Mouse (Mus musculus): ENCODE data around the gene Kctd3. TPM values are rescaled to one million over a fixed set of nuclear protein-coding genes. Genes with fewer than 3 reads are reported as not detected.

The Kctd3 gene
- polyA plus RNA-seq, 1 experiment from 2014 or later = 34.0 TPM

DNA sequence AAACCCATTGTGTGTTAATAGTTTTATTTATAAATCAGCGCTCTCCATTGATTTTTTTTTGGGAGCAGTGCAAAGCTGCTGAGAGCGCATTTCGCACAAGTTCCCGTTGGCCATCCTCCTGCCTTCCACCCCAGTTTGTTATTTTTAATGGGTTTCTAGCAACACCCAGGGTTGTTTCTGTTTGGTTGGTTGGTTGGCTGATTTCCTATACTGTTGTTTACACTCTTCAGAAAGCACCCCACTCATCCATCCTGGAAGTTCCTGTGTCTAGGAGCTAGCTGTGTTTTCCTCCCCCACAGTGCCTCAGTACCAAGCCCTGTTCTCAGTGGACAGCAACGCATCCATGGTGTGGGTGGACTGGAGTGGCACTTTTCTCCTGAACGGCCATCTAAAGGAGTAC is 56.5 kb downstream of the Kctd3 start:
- Histone ChIP-seq H3K4me2 (ENCODE audit: low read length) (no peak overlapping the region), H3K4me3 (ENCODE audit: low read depth, low read length) (no peak overlapping the region), H3K27ac (ENCODE audit: low read depth, low read length) (no peak overlapping the region), H3K27me3 (replicated peaks; ENCODE audit: control insufficient read depth, insufficient read depth, low read length) (no peaks in the 10 kb centered on the region), H3K36me3 (ENCODE audit: control insufficient read depth, insufficient read depth, low read length) (no peaks in the 10 kb centered on the region), H3K9me3 (replicated peaks; ENCODE audit: control insufficient read depth, low read length) (no peaks in the 10 kb centered on the region), H3K4me1 (ENCODE audit: control insufficient read depth, insufficient read depth, low read length) (no peaks in the 10 kb centered on the region; the same call in 1 of the 2 replicates), H3K9ac (ENCODE audit: low read length) (no peak overlapping the region)
- 95% methylated on average over 6 of the region's 6 CpGs for WGBS
- ATAC-seq (no peak), DNase-seq (ENCODE audit: low spot score) (no peak)

DNA sequence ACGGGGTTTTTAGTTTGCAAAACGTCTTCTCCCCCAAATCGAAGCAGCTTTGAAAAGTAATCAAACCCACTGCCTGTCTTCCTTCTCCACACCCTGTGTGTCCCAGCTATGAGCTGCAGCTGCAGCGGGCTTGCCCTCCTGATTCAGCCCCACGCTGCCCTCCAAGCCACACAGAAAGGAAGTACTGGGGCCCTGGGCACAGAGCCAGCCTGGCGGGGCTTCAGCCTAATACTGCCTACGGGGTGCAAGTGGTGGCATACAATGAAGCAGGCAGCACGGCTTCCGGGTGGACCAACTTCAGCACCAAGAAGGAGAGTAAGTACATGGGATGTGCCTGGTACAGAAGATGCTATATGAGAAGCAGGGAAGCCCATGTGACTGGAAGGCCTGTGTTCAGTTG is 59.4 kb downstream of the Kctd3 start:
- H3K4me3 ChIP-seq (ENCODE audit: low read depth, low read length) = no peak overlapping the region
- ATAC-seq = peak; percentile 63

DNA sequence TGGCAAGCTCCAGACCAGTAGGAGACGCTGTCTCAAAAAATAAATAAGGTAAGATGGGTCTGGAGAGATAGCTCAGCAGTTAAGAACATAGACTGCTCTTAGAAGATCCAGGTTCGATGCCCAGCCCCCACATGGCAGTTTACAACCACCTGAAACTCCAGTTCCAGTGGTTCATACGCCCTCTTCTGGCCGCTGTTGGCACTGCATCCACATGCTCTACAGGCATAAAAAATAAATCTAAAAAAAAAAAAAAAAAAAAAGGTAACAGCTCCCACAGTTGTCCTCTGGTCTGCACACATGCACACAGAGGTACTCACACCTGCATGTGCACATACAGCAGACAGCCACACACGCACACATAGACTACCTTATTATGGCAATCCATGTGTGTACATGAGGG is 59.8 kb downstream of the Kctd3 start:
- WGBS = 65% methylated on average over 5 of the region's 5 CpGs
- Histone ChIP-seq H3K4me2 (ENCODE audit: low read length) (no peak overlapping the region), H3K4me1 (ENCODE audit: control insufficient read depth, insufficient read depth, low read length) (no peaks in the 10 kb centered on the region; the same call in 1 of the 2 replicates), H3K27me3 (replicated peaks; ENCODE audit: control insufficient read depth, insufficient read depth, low read length) (no peaks in the 10 kb centered on the region), H3K9ac (ENCODE audit: low read length) (no peak overlapping the region), H3K4me3 (ENCODE audit: low read depth, low read length) (no peak overlapping the region), H3K36me3 (ENCODE audit: control insufficient read depth, insufficient read depth, low read length) (no peaks in the 10 kb centered on the region), H3K9me3 (replicated peaks; ENCODE audit: control insufficient read depth, low read length) (no peaks in the 10 kb centered on the region), H3K27ac (ENCODE audit: low read depth, low read length) (no peak overlapping the region)
- ATAC-seq = no peak
- peak; percentile 13 for DNase-seq (ENCODE audit: low spot score)

More for the DNA sequence above, 59.4 kb downstream of the Kctd3 start:
- Histone ChIP-seq H3K9ac (ENCODE audit: low read length) (no peak overlapping the region), H3K4me1 (ENCODE audit: control insufficient read depth, insufficient read depth, low read length) (no peaks in the 10 kb centered on the region; the same call in 1 of the 2 replicates), H3K36me3 (ENCODE audit: control insufficient read depth, insufficient read depth, low read length) (no peaks in the 10 kb centered on the region), H3K27me3 (replicated peaks; ENCODE audit: control insufficient read depth, insufficient read depth, low read length) (no peaks in the 10 kb centered on the region), H3K27ac (ENCODE audit: low read depth, low read length) (no peak overlapping the region), H3K9me3 (replicated peaks; ENCODE audit: control insufficient read depth, low read length) (no peaks in the 10 kb centered on the region), H3K4me2 (ENCODE audit: low read length) (no peak overlapping the region)
- WGBS = 48% methylated on average over 9 of the region's 9 CpGs
- peak; percentile 47 for DNase-seq (ENCODE audit: low spot score)

DNA sequence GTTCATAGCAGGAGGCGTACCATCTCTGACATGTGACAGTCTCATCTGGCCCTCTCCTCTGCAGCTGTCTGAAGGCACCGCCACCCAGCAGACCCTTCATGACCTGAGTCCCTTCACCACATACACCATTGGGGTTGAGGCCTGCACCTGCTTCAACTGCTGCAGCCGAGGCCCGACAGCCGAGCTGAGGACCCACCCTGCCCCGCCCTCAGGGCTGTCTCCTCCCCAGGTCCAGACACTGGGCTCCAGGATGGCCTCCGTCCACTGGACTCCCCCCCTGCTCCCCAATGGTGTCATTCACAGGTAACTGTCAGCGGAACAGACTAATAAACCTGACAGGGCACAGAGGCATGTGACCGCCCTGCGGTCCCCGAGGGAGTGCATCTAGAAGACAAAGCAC is 60.8 kb downstream of the Kctd3 start:
- Histone ChIP-seq H3K36me3 (ENCODE audit: control insufficient read depth, insufficient read depth, low read length) (no peaks in the 10 kb centered on the region), H3K9ac (ENCODE audit: low read length) (no peak overlapping the region), H3K9me3 (replicated peaks; ENCODE audit: control insufficient read depth, low read length) (no peaks in the 10 kb centered on the region), H3K4me3 (ENCODE audit: low read depth, low read length) (no peak overlapping the region), H3K4me1 (ENCODE audit: control insufficient read depth, insufficient read depth, low read length) (no peaks in the 10 kb centered on the region; the same call in 1 of the 2 replicates), H3K27ac (ENCODE audit: low read depth, low read length) (no peak overlapping the region), H3K27me3 (replicated peaks; ENCODE audit: control insufficient read depth, insufficient read depth, low read length) (no peaks in the 10 kb centered on the region), H3K4me2 (ENCODE audit: low read length) (no peak overlapping the region)
- ATAC-seq (no peak), DNase-seq (ENCODE audit: low spot score) (no peak)
- WGBS = 92% methylated on average over 11 of the region's 11 CpGs

DNA sequence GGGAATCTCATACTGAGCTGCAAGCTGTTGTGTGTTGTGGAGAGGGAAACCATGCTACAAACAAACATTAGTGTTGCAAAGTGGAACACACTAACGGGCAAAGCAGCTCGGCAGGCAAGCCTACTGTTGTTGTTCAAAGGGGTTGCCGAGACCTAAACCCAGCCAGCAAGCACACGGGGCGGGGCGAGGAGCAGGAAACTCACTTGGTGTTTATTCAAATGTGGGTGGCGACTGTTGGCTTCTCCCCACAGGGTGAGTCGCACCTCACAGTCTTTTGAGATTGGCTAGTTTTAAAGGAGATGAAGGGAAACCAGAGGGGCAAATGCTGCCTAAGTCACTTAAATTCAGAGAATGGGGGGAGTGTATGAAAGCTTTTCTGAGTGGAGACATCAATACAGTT is 62.3 kb downstream of the Kctd3 start:
- no peak overlapping the region for H3K9ac ChIP-seq (ENCODE audit: low read length)
- no peak overlapping the region for H3K4me2 ChIP-seq (ENCODE audit: low read length)
- H3K27me3 ChIP-seq (replicated peaks; ENCODE audit: control insufficient read depth, insufficient read depth, low read length) = no peaks in the 10 kb centered on the region
- WGBS = 41% methylated on average over 8 of the region's 8 CpGs
- no peaks in the 10 kb centered on the region for H3K9me3 ChIP-seq (replicated peaks; ENCODE audit: control insufficient read depth, low read length)
- H3K4me1 ChIP-seq (ENCODE audit: control insufficient read depth, insufficient read depth, low read length) = no peaks in the 10 kb centered on the region; the same call in 1 of the 2 replicates
- no peak for DNase-seq (ENCODE audit: low spot score)
- no peak overlapping the region for H3K27ac ChIP-seq (ENCODE audit: low read depth, low read length)
- no peaks in the 10 kb centered on the region for H3K36me3 ChIP-seq (ENCODE audit: control insufficient read depth, insufficient read depth, low read length)
- no peak for ATAC-seq
- H3K4me3 ChIP-seq (ENCODE audit: low read depth, low read length) = no peak overlapping the region

DNA sequence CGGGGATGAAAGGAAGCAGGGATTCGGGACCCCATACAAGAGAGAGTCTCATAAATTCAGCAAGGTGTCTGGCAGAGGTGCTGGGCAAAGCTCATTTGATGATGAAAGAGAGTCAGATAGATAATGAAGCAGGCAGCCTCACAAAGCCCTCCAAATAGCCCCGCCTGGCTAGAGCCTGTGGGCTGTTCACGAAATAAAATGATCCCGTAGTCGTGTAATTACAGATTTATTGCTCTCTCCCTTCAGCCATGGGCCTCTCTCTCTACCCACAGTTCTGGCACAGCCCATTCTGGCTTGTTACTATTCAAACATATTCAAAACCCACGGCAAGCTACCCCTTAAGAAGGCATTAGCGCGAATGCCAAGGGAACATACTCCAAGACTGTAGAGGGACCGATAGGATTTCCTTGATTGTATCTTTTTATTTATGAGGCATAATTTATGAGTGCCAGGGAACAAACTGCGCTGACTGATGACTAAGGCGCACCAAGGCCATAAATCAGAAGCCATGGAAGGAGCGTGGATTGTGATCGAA is 70.3 kb downstream of the Kctd3 start:
- DNase-seq (ENCODE audit: low spot score) = peak; percentile 23
- Histone ChIP-seq H3K4me2 (ENCODE audit: low read length) (no peak overlapping the region), H3K27me3 (replicated peaks; ENCODE audit: control insufficient read depth, insufficient read depth, low read length) (no peaks in the 10 kb centered on the region), H3K36me3 (ENCODE audit: control insufficient read depth, insufficient read depth, low read length) (no peaks in the 10 kb centered on the region), H3K4me3 (ENCODE audit: low read depth, low read length) (no peak overlapping the region), H3K9ac (ENCODE audit: low read length) (no peak overlapping the region), H3K27ac (ENCODE audit: low read depth, low read length) (no peak overlapping the region), H3K4me1 (ENCODE audit: control insufficient read depth, insufficient read depth, low read length) (no peaks in the 10 kb centered on the region), H3K9me3 (replicated peaks; ENCODE audit: control insufficient read depth, low read length) (no peaks in the 10 kb centered on the region)
- no peak for ATAC-seq
- WGBS = 75% methylated on average over 14 of the region's 14 CpGs

Measured in forebrain, embryonic 14.5 days (tissue).